Mouse (Mus musculus): ENCODE results near the gene Fezf2. TPM values are rescaled to one million over a fixed set of nuclear protein-coding genes. Genes with fewer than 3 reads are reported as not detected.

Gene Fezf2
- not detected in 2 replicates for total RNA-seq (2023)

DNA sequence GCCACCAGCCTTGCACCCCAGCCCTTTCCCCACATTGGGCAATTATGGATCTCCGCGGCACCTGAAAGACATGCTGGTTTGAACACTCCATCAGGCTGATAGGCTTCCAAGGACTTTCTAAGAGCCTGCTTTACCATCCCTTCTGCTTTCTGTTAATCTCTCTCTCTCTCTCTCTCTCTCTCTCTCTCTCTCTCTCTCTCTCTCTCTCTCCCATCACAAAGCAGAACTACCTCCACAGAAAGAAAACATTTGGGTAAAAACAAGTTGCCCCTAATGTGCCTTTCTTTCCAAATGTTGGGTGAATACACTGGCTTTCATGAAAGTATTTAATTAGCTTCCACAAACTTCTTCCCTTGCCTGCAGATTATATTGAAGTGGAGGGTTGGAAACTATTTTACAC, at the start of gene Fezf2:
Gene Fezf2 (minus strand): TSS at position 101 of the 400 bp plus-strand sequence.

Other genes starting within 250 kb of the Fezf2 start
- not detected in 2 replicates for gene Gm49355, start 64.2 kb downstream of the Fezf2 start, total RNA-seq (2023)
- 3.5 and 10.8 TPM in 2 replicates for gene 3830406C13Rik, start 64.0 kb downstream of the Fezf2 start, total RNA-seq (2023)